Mouse (Mus musculus): ENCODE data around the gene Slfn1. TPM values are rescaled to one million over a fixed set of nuclear protein-coding genes. Genes with fewer than 3 reads are reported as not detected.
"Not testable (repeated sequence)": the region's sequence is repeated elsewhere in the genome, so short reads cannot be mapped to it uniquely, and the experiment has no call there.

Gene Slfn1
- polyA plus RNA-seq, 1 experiment from 2014 or later: 1.5 TPM

GRCm38 (mm10) chr11:83115138-83115537, 1.5 kb upstream of the Slfn1 start:
- Histone ChIP-seq H3K4me3 (replicated peaks) (no peak overlapping the region), H3K9me3 (replicated peaks) (no peaks in the 10 kb centered on the region), H3K36me3 (replicated peaks) (no peaks in the 10 kb centered on the region), H3K4me1 (replicated peaks) (no peaks in the 10 kb centered on the region), H3K4me2 (no peak overlapping the region), H3K9ac (no peak overlapping the region), H3K27ac (replicated peaks) (no peak overlapping the region), H3K27me3 (no peaks in the 10 kb centered on the region)
- 15% methylated on average over 2 of the region's 2 CpGs for WGBS (ENCODE audit: insufficient replicate concordance)
- no peak for ATAC-seq (ENCODE audit: insufficient read depth)

DNA sequence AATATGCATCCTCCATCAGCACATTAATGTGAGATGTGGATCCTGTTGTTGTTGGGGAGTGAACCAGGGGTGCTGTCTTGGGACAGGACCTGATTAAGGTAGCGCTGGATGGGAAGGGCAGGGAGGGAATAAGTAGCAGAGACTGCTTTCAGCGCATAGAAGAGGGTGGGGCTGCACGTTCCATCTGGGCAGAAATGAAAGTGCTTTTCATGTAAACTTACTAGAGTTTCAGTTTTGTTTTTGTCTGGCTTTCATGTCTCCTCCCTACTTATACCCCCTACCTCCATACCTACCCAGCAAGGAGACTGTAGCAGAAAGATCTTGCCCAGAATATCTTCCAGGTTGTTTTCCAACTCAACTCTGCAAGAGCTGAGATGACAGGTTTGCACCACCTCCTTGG, 1.4 kb downstream of the Slfn1 start:
- Histone ChIP-seq H3K9ac (no peak overlapping the region), H3K4me3 (replicated peaks) (no peak overlapping the region), H3K9me3 (replicated peaks) (no peaks in the 10 kb centered on the region), H3K27ac (replicated peaks) (no peak overlapping the region), H3K36me3 (replicated peaks) (no peaks in the 10 kb centered on the region), H3K27me3 (no peaks in the 10 kb centered on the region), H3K4me1 (replicated peaks) (no peaks in the 10 kb centered on the region), H3K4me2 (no peak overlapping the region)
- no peak for ATAC-seq (ENCODE audit: insufficient read depth)
- 36% methylated on average over 3 of the region's 3 CpGs for WGBS (ENCODE audit: insufficient replicate concordance)

GRCm38 (mm10) chr11:83121131-83121685, 4.6 kb downstream of the Slfn1 start:
- H3K4me3 ChIP-seq (replicated peaks): no peak overlapping the region
- H3K9ac ChIP-seq: no peak overlapping the region
- no peak for ATAC-seq (ENCODE audit: insufficient read depth)
- WGBS (ENCODE audit: insufficient replicate concordance): 77% methylated on average over 3 of the region's 3 CpGs
- H3K4me2 ChIP-seq: no peak overlapping the region
- H3K27me3 ChIP-seq: no peaks in the 10 kb centered on the region
- no peak overlapping the region for H3K27ac ChIP-seq (replicated peaks)
- no peaks in the 10 kb centered on the region for H3K36me3 ChIP-seq (replicated peaks)
- H3K4me1 ChIP-seq (replicated peaks): no peaks in the 10 kb centered on the region
- H3K9me3 ChIP-seq (replicated peaks): no peaks in the 10 kb centered on the region

GRCm38 (mm10) chr11:83123198-83123597, 6.5 kb downstream of the Slfn1 start:
- no peak overlapping the region for H3K4me2 ChIP-seq
- no peak overlapping the region for H3K4me3 ChIP-seq (replicated peaks)
- no peaks in the 10 kb centered on the region for H3K36me3 ChIP-seq (replicated peaks)
- ATAC-seq (ENCODE audit: insufficient read depth): no peak
- H3K9ac ChIP-seq: no peak overlapping the region
- H3K27me3 ChIP-seq: no peaks in the 10 kb centered on the region
- 46% methylated on average over 4 of the region's 4 CpGs for WGBS (ENCODE audit: insufficient replicate concordance)
- H3K9me3 ChIP-seq (replicated peaks): no peaks in the 10 kb centered on the region
- no peaks in the 10 kb centered on the region for H3K4me1 ChIP-seq (replicated peaks)
- H3K27ac ChIP-seq (replicated peaks): no peak overlapping the region

GRCm38 (mm10) chr11:83124906-83125305, 8.3 kb downstream of the Slfn1 start:
- Histone ChIP-seq H3K27ac (replicated peaks) (no peak overlapping the region), H3K4me3 (replicated peaks) (no peak overlapping the region), H3K9me3 (replicated peaks) (no peaks in the 10 kb centered on the region), H3K4me2 (no peak overlapping the region), H3K4me1 (replicated peaks) (no peaks in the 10 kb centered on the region), H3K27me3 (no peaks in the 10 kb centered on the region), H3K9ac (no peak overlapping the region), H3K36me3 (replicated peaks) (no peaks in the 10 kb centered on the region)
- 31% methylated on average over 2 of the region's 2 CpGs for WGBS (ENCODE audit: insufficient replicate concordance)
- no peak for ATAC-seq (ENCODE audit: insufficient read depth)

GRCm38 (mm10) chr11:83125633-83126032, 9.0 kb downstream of the Slfn1 start:
- not testable (repeated sequence) for H3K9me3 ChIP-seq (replicated peaks); H3K4me3 ChIP-seq (replicated peaks); H3K27ac ChIP-seq (replicated peaks); H3K4me1 ChIP-seq (replicated peaks); H3K9ac ChIP-seq; ATAC-seq (ENCODE audit: insufficient read depth); H3K4me2 ChIP-seq; H3K27me3 ChIP-seq; H3K36me3 ChIP-seq (replicated peaks)
- 68% methylated on average over 1 of the region's 1 CpGs for WGBS (ENCODE audit: insufficient replicate concordance)

DNA sequence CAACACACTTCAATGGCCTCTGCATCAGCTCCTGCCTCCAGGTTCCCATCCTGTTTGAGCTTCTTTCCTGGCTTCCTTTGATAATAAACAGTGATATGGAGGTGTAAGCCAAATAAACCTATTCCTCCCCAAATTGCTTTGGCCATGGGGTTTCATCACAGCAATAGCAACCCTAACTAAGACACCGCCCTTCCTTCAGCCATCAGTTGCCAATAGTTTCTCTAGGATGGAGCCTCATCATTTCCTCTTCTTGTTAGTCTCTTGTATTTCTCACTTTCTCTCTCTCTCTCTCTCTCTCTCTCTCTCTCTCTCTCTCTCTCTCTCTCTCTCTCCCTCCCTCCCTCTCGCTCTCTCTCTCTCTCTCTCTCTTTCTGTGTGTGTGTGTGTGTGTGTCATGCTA, 20.6 kb downstream of the Slfn1 start:
- not testable (repeated sequence) for H3K4me3 ChIP-seq (replicated peaks); ATAC-seq (ENCODE audit: insufficient read depth); H3K4me2 ChIP-seq; H3K36me3 ChIP-seq (replicated peaks); H3K27ac ChIP-seq (replicated peaks); H3K9ac ChIP-seq; H3K4me1 ChIP-seq (replicated peaks); H3K9me3 ChIP-seq (replicated peaks); H3K27me3 ChIP-seq
- 100% methylated on average over 1 of the region's 2 CpGs for WGBS (ENCODE audit: insufficient replicate concordance)

GRCm38 (mm10) chr11:83148939-83149338, 32.3 kb downstream of the Slfn1 start:
- H3K27ac ChIP-seq (replicated peaks); ATAC-seq (ENCODE audit: insufficient read depth); H3K27me3 ChIP-seq; H3K9me3 ChIP-seq (replicated peaks); H3K4me3 ChIP-seq (replicated peaks); H3K4me2 ChIP-seq; H3K9ac ChIP-seq; H3K36me3 ChIP-seq (replicated peaks); H3K4me1 ChIP-seq (replicated peaks): not testable (repeated sequence)
- no CpG with 5 or more reads among the region's 1 CpGs for WGBS (ENCODE audit: insufficient replicate concordance)

Other genes starting within 250 kb of the Slfn1 start
- gene Rffl, start 245.6 kb upstream of the Slfn1 start, polyA plus RNA-seq (2015; fragmentation: Nextera tagmentation; extraction: Ambion mirVana): 24.5 and 26.0 TPM in 2 replicates
- gene Rad51d, start 226.2 kb upstream of the Slfn1 start, polyA plus RNA-seq (2015; fragmentation: Nextera tagmentation; extraction: Ambion mirVana): 5.6 and 6.2 TPM in 2 replicates
- 0.07 and 0.18 TPM in 2 replicates for gene Fndc8, start 224.7 kb upstream of the Slfn1 start, polyA plus RNA-seq (2015; fragmentation: Nextera tagmentation; extraction: Ambion mirVana)
- 12.4 and 13.6 TPM in 2 replicates for gene Nle1, start 208.4 kb upstream of the Slfn1 start, polyA plus RNA-seq (2015; fragmentation: Nextera tagmentation; extraction: Ambion mirVana)
- gene Unc45b, start 206.3 kb upstream of the Slfn1 start, polyA plus RNA-seq (2015; fragmentation: Nextera tagmentation; extraction: Ambion mirVana): 1.7 TPM in 2 replicates
- gene Slfn5, start 165.5 kb upstream of the Slfn1 start, polyA plus RNA-seq (2015; fragmentation: Nextera tagmentation; extraction: Ambion mirVana): 1.5 and 1.6 TPM in 2 replicates
- 5.7 TPM in 2 replicates for gene Slfn9, start 125.0 kb upstream of the Slfn1 start, polyA plus RNA-seq (2015; fragmentation: Nextera tagmentation; extraction: Ambion mirVana)
- gene Slfn8, start 96.0 kb upstream of the Slfn1 start, polyA plus RNA-seq (2015; fragmentation: Nextera tagmentation; extraction: Ambion mirVana): 0.54 and 1.1 TPM in 2 replicates
- gene Slfn2, start 51.7 kb upstream of the Slfn1 start, polyA plus RNA-seq (2015; fragmentation: Nextera tagmentation; extraction: Ambion mirVana): 11.6 and 11.7 TPM in 2 replicates
- 0.88 and 1.2 TPM in 2 replicates for gene Slfn4, start 58.3 kb downstream of the Slfn1 start, polyA plus RNA-seq (2015; fragmentation: Nextera tagmentation; extraction: Ambion mirVana)
- gene Slfn3, start 74.5 kb downstream of the Slfn1 start, polyA plus RNA-seq (2015; fragmentation: Nextera tagmentation; extraction: Ambion mirVana): 1.7 and 1.8 TPM in 2 replicates
- 32.3 and 37.0 TPM in 2 replicates for gene Slfn14, start 169.9 kb downstream of the Slfn1 start, polyA plus RNA-seq (2015; fragmentation: Nextera tagmentation; extraction: Ambion mirVana)
- 18.6 and 19.6 TPM in 2 replicates for gene Ap2b1, start 182.2 kb downstream of the Slfn1 start, polyA plus RNA-seq (2015; fragmentation: Nextera tagmentation; extraction: Ambion mirVana)
- gene Pex12, start 185.7 kb downstream of the Slfn1 start, polyA plus RNA-seq (2015; fragmentation: Nextera tagmentation; extraction: Ambion mirVana): 5.1 and 5.4 TPM in 2 replicates